In genomic region chr12:112808587-112809364, GRCm38 (mm10) we compare ENCODE assay signal across 8 mouse cellular contexts. TPM values are rescaled to one million over a fixed set of nuclear protein-coding genes. Genes with fewer than 3 reads are reported as not detected.
A peak's percentile ranks its signal among the peaks of the same experiment; 100 is the strongest.
DNase-seq lines count a peak whose midpoint lies in the region; ATAC-seq and TF ChIP-seq lines count a peak whose summit lies in the region.

TSS of gene Clba1 (plus strand) at chr12:112808937.

- no peaks in the 10 kb centered on the region for H3K9me3 ChIP-seq in E14TG2a.4 (ENCODE audit: low read length)
- no peaks in the 10 kb centered on the region for H3K9me3 ChIP-seq in forebrain, embryonic 13.5 days (replicated peaks)
- H3K9me3 ChIP-seq in neural tube, embryonic 15.5 days (replicated peaks) = no peaks in the 10 kb centered on the region

- peak within 1 kb of the TSS; percentile 61 for H3K27ac ChIP-seq in forebrain, embryonic 13.5 days
- H3K27ac ChIP-seq in neural tube, embryonic 15.5 days (replicated peaks) = peak within 1 kb of the TSS; percentile 86

- H3K4me2 ChIP-seq in forebrain, embryonic 13.5 days = peak within 1 kb of the TSS; percentile 81
- H3K4me2 ChIP-seq in neural tube, embryonic 15.5 days = peak within 1 kb of the TSS; percentile 96

- ATAC-seq in forebrain, embryonic 13.5 days = peak; percentile 96
- peak; percentile 95 for ATAC-seq in neural tube, embryonic 15.5 days (ENCODE audit: low FRiP score)

- peak; percentile 86 for DNase-seq in c-Kit-positive CD71-positive TER-119-positive erythroid progenitor cells, embryonic 14.5 days (ENCODE audit: low spot score)
- DNase-seq in heart, postnatal 14 days = peak; percentile 94 to 95
- peak; percentile 94 for DNase-seq in layer of hippocampus, adult 11-12 months (ENCODE audit: low spot score)
- peak; percentile 91 to 94 for DNase-seq in lung, adult 18-20 months
- peak; percentile 90 for DNase-seq in testis, postnatal 14 days (ENCODE audit: low spot score)

- H3K4me3 ChIP-seq in E14TG2a.4 (replicated peaks; ENCODE audit: low read length) = peak within 1 kb of the TSS; percentile 86
- peak within 1 kb of the TSS; percentile 68 for H3K4me3 ChIP-seq in forebrain, embryonic 13.5 days
- H3K4me3 ChIP-seq in neural tube, embryonic 15.5 days (replicated peaks) = peak within 1 kb of the TSS; percentile 77

- peaks cover 52% of the 10 kb centered on the region for H3K27me3 ChIP-seq in E14TG2a.4 (ENCODE audit: insufficient read depth, low read length)
- H3K27me3 ChIP-seq in forebrain, embryonic 13.5 days = peaks cover 3% of the 10 kb centered on the region; the same call in 1 of the 2 replicates
- 0 out of 2 replicates have a peak, but pooled peaks cover 4% of the 10 kb centered on the region for H3K27me3 ChIP-seq in neural tube, embryonic 15.5 days (replicated peaks)

- intact Hi-C loops in heart, postnatal 14 days (cut with DNase I) = no loop called here

- H3K4me1 ChIP-seq in E14TG2a.4 (replicated peaks; ENCODE audit: low read depth, low read length) = peaks cover 40% of the 10 kb centered on the region
- peaks cover 26% of the 10 kb centered on the region for H3K4me1 ChIP-seq in forebrain, embryonic 13.5 days
- H3K4me1 ChIP-seq in neural tube, embryonic 15.5 days = peaks cover 30% of the 10 kb centered on the region

- H3K36me3 ChIP-seq in E14TG2a.4 (ENCODE audit: insufficient read depth, low read length) = peaks cover 28% of the 10 kb centered on the region
- H3K36me3 ChIP-seq in forebrain, embryonic 13.5 days (ENCODE audit: poor library complexity, severe bottlenecking) = peaks cover 22% of the 10 kb centered on the region
- peaks cover 11% of the 10 kb centered on the region for H3K36me3 ChIP-seq in neural tube, embryonic 15.5 days

- 1% methylated on average over 64 of the region's 64 CpGs for WGBS in forebrain, embryonic 13.5 days
- under 1% methylated on average over 64 of the region's 64 CpGs for WGBS in neural tube, embryonic 15.5 days

- no peak for TF ChIP-seq CTCF in E14TG2a.4 (conservative IDR thresholded peaks at IDR 0.05; ENCODE audit: low read length)

- H3K9ac ChIP-seq in forebrain, embryonic 13.5 days = peak within 1 kb of the TSS; percentile 76
- peak within 1 kb of the TSS; percentile 70 for H3K9ac ChIP-seq in neural tube, embryonic 15.5 days (replicated peaks)

RNA-seq across cellular contexts. Expression of gene Clba1, which starts in this region (rescaled TPM):
- polyA plus RNA-seq in forebrain, embryonic 13.5 days (2015; fragmentation: Nextera tagmentation; extraction: Ambion mirVana) = 12.6 and 15.2 TPM in 2 replicates
- total RNA-seq in heart, postnatal 14 days (2021) = 1 to 10 TPM; 1.9 to 2.2 TPM
- polyA plus RNA-seq in neural tube, embryonic 15.5 days (2015; fragmentation: Nextera tagmentation; extraction: Ambion mirVana) = 19.6 and 21.1 TPM in 2 replicates

Comparison
In these comparisons a context has a peak if more than half of its experiments do, and no peak if none do; other contexts are left out.
1. Peak in every context shown above with its lines: DNase-seq, ATAC-seq, H3K4me3 ChIP-seq and H3K27ac ChIP-seq.